Mouse (Mus musculus): ENCODE results near the gene Olfr544. TPM values are rescaled to one million over a fixed set of nuclear protein-coding genes. Genes with fewer than 3 reads are reported as not detected.

Olfr544 gene
- 0.06 and 0.14 TPM in 2 replicates for polyA plus RNA-seq (2016; fragmentation: Nextera tagmentation; extraction: Ambion mirVana)

- 59% methylated on average over 1 of the region's 1 CpGs for WGBS
- Histone ChIP-seq H3K4me3 (no peak within 1 kb of the TSS), H3K4me1 (no peaks in the 10 kb centered on the region), H3K36me3 (replicated peaks) (no peaks in the 10 kb centered on the region), H3K9me3 (no peaks in the 10 kb centered on the region), H3K27ac (no peak within 1 kb of the TSS), H3K27me3 (ENCODE audit: poor library complexity, severe bottlenecking) (no peaks in the 10 kb centered on the region)
- no peak for DNase-seq (ENCODE audit: extremely low spot score, low spot score)
Measured at GRCm38 (mm10) chr7:102488161-102488560, at the start of gene Olfr544. Gene Olfr544 (minus strand): TSS chr7:102488313.

GRCm38 (mm10) chr7:102534449-102534848, 46.3 kb upstream of the Olfr544 start, which contains the start of gene Olfr547:
Gene Olfr547 (plus strand): TSS chr7:102534749.
- Histone ChIP-seq H3K9me3 (no peaks in the 10 kb centered on the region), H3K4me1 (no peaks in the 10 kb centered on the region), H3K27me3 (ENCODE audit: poor library complexity, severe bottlenecking) (no peaks in the 10 kb centered on the region), H3K4me3 (no peak within 1 kb of the TSS), H3K36me3 (replicated peaks) (no peaks in the 10 kb centered on the region), H3K27ac (no peak within 1 kb of the TSS)
- 84% methylated on average over 1 of the region's 1 CpGs for WGBS
- DNase-seq (ENCODE audit: extremely low spot score, low spot score): no peak

- Histone ChIP-seq H3K27me3 (ENCODE audit: poor library complexity, severe bottlenecking) (no peaks in the 10 kb centered on the region), H3K4me1 (no peaks in the 10 kb centered on the region), H3K9me3 (no peaks in the 10 kb centered on the region), H3K4me3 (no peak overlapping the region), H3K36me3 (replicated peaks) (no peaks in the 10 kb centered on the region), H3K27ac (no peak overlapping the region)
- DNase-seq (ENCODE audit: extremely low spot score, low spot score): no peak
- 82% methylated on average over 1 of the region's 1 CpGs for WGBS
Measured at GRCm38 (mm10) chr7:102529052-102529451, 40.9 kb upstream of the Olfr544 start.

- Histone ChIP-seq H3K27me3 (ENCODE audit: poor library complexity, severe bottlenecking) (peaks cover 39% of the 10 kb centered on the region), H3K4me1 (peaks cover 16% of the 10 kb centered on the region), H3K9me3 (no peaks in the 10 kb centered on the region), H3K27ac (no peak overlapping the region), H3K36me3 (replicated peaks) (no peaks in the 10 kb centered on the region), H3K4me3 (no peak overlapping the region)
- no peak for DNase-seq (ENCODE audit: extremely low spot score, low spot score)
- 87% methylated on average over 2 of the region's 2 CpGs for WGBS
Measured at GRCm38 (mm10) chr7:102517051-102517335, 28.9 kb upstream of the Olfr544 start.

- Histone ChIP-seq H3K27ac (no peak overlapping the region), H3K4me3 (no peak overlapping the region), H3K9me3 (no peaks in the 10 kb centered on the region), H3K27me3 (ENCODE audit: poor library complexity, severe bottlenecking) (peaks cover 44% of the 10 kb centered on the region), H3K4me1 (peaks cover 16% of the 10 kb centered on the region), H3K36me3 (replicated peaks) (no peaks in the 10 kb centered on the region)
- DNase-seq (ENCODE audit: extremely low spot score, low spot score): no peak
- WGBS: 92% methylated on average over 10 of the region's 10 CpGs
Measured at GRCm38 (mm10) chr7:102516261-102517050, 28.3 kb upstream of the Olfr544 start.

- 73% methylated on average over 4 of the region's 4 CpGs for WGBS
- no peak overlapping the region for H3K4me3 ChIP-seq
- no peaks in the 10 kb centered on the region for H3K9me3 ChIP-seq
Measured at GRCm38 (mm10) chr7:102514144-102514543, 26.0 kb upstream of the Olfr544 start.

GRCm38 (mm10) chr7:102512814-102513435, 24.8 kb upstream of the Olfr544 start:
- Histone ChIP-seq H3K4me3 (peak overlapping the region; percentile 63), H3K27me3 (ENCODE audit: poor library complexity, severe bottlenecking) (peaks cover 50% of the 10 kb centered on the region), H3K9me3 (no peaks in the 10 kb centered on the region), H3K36me3 (replicated peaks) (no peaks in the 10 kb centered on the region), H3K4me1 (peaks cover 16% of the 10 kb centered on the region), H3K27ac (peak overlapping the region; percentile 81)
- peak; percentile 87 for DNase-seq (ENCODE audit: extremely low spot score, low spot score)
- 1% methylated on average over 54 of the region's 54 CpGs for WGBS

More at GRCm38 (mm10) chr7:102514144-102514543, 26.0 kb upstream of the Olfr544 start:
- Histone ChIP-seq H3K36me3 (replicated peaks) (no peaks in the 10 kb centered on the region), H3K27ac (no peak overlapping the region), H3K27me3 (ENCODE audit: poor library complexity, severe bottlenecking) (peaks cover 50% of the 10 kb centered on the region), H3K4me1 (peaks cover 16% of the 10 kb centered on the region)
- no peak for DNase-seq (ENCODE audit: extremely low spot score, low spot score)

- Histone ChIP-seq H3K36me3 (replicated peaks) (no peaks in the 10 kb centered on the region), H3K9me3 (no peaks in the 10 kb centered on the region), H3K4me1 (peaks cover 11% of the 10 kb centered on the region), H3K27ac (no peak overlapping the region), H3K27me3 (ENCODE audit: poor library complexity, severe bottlenecking) (peaks cover 45% of the 10 kb centered on the region), H3K4me3 (no peak overlapping the region)
- DNase-seq (ENCODE audit: extremely low spot score, low spot score): no peak
- 94% methylated on average over 10 of the region's 10 CpGs for WGBS
Measured at GRCm38 (mm10) chr7:102511927-102512326, 23.8 kb upstream of the Olfr544 start.

- DNase-seq (ENCODE audit: extremely low spot score, low spot score): no peak
Measured at GRCm38 (mm10) chr7:102509726-102510125, 21.6 kb upstream of the Olfr544 start.

GRCm38 (mm10) chr7:102508666-102509065, 20.6 kb upstream of the Olfr544 start:
- Histone ChIP-seq H3K4me3 (no peak overlapping the region), H3K27ac (no peak overlapping the region), H3K36me3 (replicated peaks) (no peaks in the 10 kb centered on the region), H3K27me3 (ENCODE audit: poor library complexity, severe bottlenecking) (peaks cover 26% of the 10 kb centered on the region), H3K9me3 (no peaks in the 10 kb centered on the region), H3K4me1 (peaks cover 5% of the 10 kb centered on the region)
- DNase-seq (ENCODE audit: extremely low spot score, low spot score): no peak
- WGBS: 91% methylated on average over 6 of the region's 6 CpGs

More at GRCm38 (mm10) chr7:102509726-102510125, 21.6 kb upstream of the Olfr544 start:
- Histone ChIP-seq H3K27ac (no peak overlapping the region), H3K36me3 (replicated peaks) (no peaks in the 10 kb centered on the region), H3K9me3 (no peaks in the 10 kb centered on the region), H3K4me3 (no peak overlapping the region), H3K4me1 (peaks cover 5% of the 10 kb centered on the region), H3K27me3 (ENCODE audit: poor library complexity, severe bottlenecking) (peaks cover 35% of the 10 kb centered on the region)
- 74% methylated on average over 7 of the region's 7 CpGs for WGBS

- H3K9me3 ChIP-seq: no peaks in the 10 kb centered on the region
- WGBS: 82% methylated on average over 9 of the region's 9 CpGs
- no peaks in the 10 kb centered on the region for H3K36me3 ChIP-seq (replicated peaks)
- no peak overlapping the region for H3K4me3 ChIP-seq
- H3K27ac ChIP-seq: no peak overlapping the region
- H3K27me3 ChIP-seq (ENCODE audit: poor library complexity, severe bottlenecking): peaks cover 20% of the 10 kb centered on the region
- no peak for DNase-seq (ENCODE audit: extremely low spot score, low spot score)
- peaks cover 5% of the 10 kb centered on the region for H3K4me1 ChIP-seq
Measured at GRCm38 (mm10) chr7:102508066-102508465, 20.0 kb upstream of the Olfr544 start.

GRCm38 (mm10) chr7:102506848-102507247, 18.7 kb upstream of the Olfr544 start:
- peaks cover 9% of the 10 kb centered on the region for H3K27me3 ChIP-seq (ENCODE audit: poor library complexity, severe bottlenecking)
- WGBS: 36% methylated on average over 3 of the region's 3 CpGs
- H3K27ac ChIP-seq: no peak overlapping the region
- H3K4me3 ChIP-seq: no peak overlapping the region
- H3K9me3 ChIP-seq: no peaks in the 10 kb centered on the region
- H3K36me3 ChIP-seq (replicated peaks): no peaks in the 10 kb centered on the region
- peak; percentile 65 for DNase-seq (ENCODE audit: extremely low spot score, low spot score)
- no peaks in the 10 kb centered on the region for H3K4me1 ChIP-seq

- Histone ChIP-seq H3K27ac (no peak overlapping the region), H3K36me3 (replicated peaks) (no peaks in the 10 kb centered on the region), H3K27me3 (ENCODE audit: poor library complexity, severe bottlenecking) (no peaks in the 10 kb centered on the region), H3K9me3 (no peaks in the 10 kb centered on the region), H3K4me3 (no peak overlapping the region), H3K4me1 (no peaks in the 10 kb centered on the region)
- 86% methylated on average over 5 of the region's 5 CpGs for WGBS
- no peak for DNase-seq (ENCODE audit: extremely low spot score, low spot score)
Measured at GRCm38 (mm10) chr7:102501986-102502385, 13.9 kb upstream of the Olfr544 start.
